Mouse (Mus musculus): Measurements from ENCODE around the gene Tmem106a. TPM values are rescaled to one million over a fixed set of nuclear protein-coding genes. Genes with fewer than 3 reads are reported as not detected.
"Not testable (repeated sequence)": the region's sequence is repeated elsewhere in the genome, so short reads cannot be mapped to it uniquely, and the experiment has no call there.

Tmem106a gene
- polyA plus RNA-seq, 1 experiment: 171 TPM

GRCm38 (mm10) chr11:101583205-101583604 lies 1.2 kb downstream of the Tmem106a start:
- Histone ChIP-seq H3K36me3 (ENCODE audit: control insufficient read depth, insufficient read depth, low read length) (peaks cover 41% of the 10 kb centered on the region), H3K4me1 (ENCODE audit: control insufficient read depth, insufficient read depth, insufficient read length, low read length) (peaks cover 3% of the 10 kb centered on the region; the same call in 1 of the 2 replicates), H3K4me3 (ENCODE audit: low read depth, low read length) (peak overlapping the region; percentile 63), H3K27ac (ENCODE audit: insufficient read depth, low read depth, low read length) (peak overlapping the region; percentile 98), H3K27me3 (ENCODE audit: control insufficient read depth, insufficient read depth, low read length) (no peaks in the 10 kb centered on the region)
- TF ChIP-seq CTCF (IDR thresholded peaks at IDR 0.05; ENCODE audit: extremely low read depth, insufficient read length, insufficient replicate concordance, low read depth, low read length): no peak
- no peak for TF ChIP-seq POLR2A (IDR thresholded peaks at IDR 0.05; ENCODE audit: low read depth, low read length)
- 83% methylated on average over 2 of the region's 2 CpGs for WGBS

DNA sequence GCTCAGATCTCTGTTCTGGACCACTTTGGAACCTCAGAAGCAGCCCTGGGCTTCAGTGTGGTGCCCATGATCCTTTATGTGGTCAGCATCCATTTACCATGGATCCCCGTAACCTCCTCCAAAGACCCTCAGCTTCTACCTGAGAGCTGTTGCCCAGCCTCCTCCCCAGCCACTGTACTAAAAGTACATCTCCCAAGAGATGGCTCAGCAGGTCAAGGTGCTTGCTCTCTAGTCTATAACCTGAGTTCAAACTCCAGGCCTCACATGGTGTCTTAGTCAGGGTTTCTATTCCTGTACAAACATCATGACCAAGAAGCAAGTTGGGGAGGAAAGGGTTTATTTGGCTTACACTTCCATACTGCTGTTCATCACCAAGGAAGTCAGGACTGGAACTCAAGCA lies 3.0 kb downstream of the Tmem106a start:
- peaks cover 38% of the 10 kb centered on the region for H3K36me3 ChIP-seq (ENCODE audit: control insufficient read depth, insufficient read depth, low read length)
- H3K27ac ChIP-seq (ENCODE audit: insufficient read depth, low read depth, low read length): peak overlapping the region; percentile 85
- not testable (repeated sequence) for H3K4me3 ChIP-seq (ENCODE audit: low read depth, low read length); H3K27me3 ChIP-seq (ENCODE audit: control insufficient read depth, insufficient read depth, low read length)
- 94% methylated on average over 1 of the region's 1 CpGs for WGBS
- peaks cover 14% of the 10 kb centered on the region for H3K4me1 ChIP-seq (ENCODE audit: control insufficient read depth, insufficient read depth, insufficient read length, low read length)

DNA sequence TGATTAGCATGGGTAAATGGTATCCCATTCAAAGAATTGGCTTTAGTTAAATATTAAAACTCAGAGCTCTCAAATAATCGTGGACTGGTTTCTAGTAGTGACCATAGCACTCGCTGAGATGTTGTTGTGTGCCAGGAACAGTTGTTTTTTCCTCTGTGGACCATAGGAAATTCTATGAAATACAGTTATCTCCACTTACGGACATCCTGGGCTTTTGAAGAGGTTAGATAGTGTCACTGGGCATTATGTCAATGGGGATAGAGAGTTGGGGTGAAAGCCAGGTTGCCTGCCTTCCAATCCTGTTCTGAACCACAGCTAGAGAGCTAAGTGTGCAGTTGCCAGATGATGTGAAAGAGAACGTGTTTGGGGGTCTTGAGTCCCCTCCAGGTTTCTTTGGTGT lies 3.8 kb downstream of the Tmem106a start:
- H3K4me1 ChIP-seq (ENCODE audit: control insufficient read depth, insufficient read depth, insufficient read length, low read length): peaks cover 16% of the 10 kb centered on the region
- H3K4me3 ChIP-seq (ENCODE audit: low read depth, low read length): no peak overlapping the region
- no peak for TF ChIP-seq POLR2A (IDR thresholded peaks at IDR 0.05; ENCODE audit: low read depth, low read length)
- no peak overlapping the region for H3K27ac ChIP-seq (ENCODE audit: insufficient read depth, low read depth, low read length)
- WGBS: 66% methylated on average over 4 of the region's 4 CpGs
- H3K36me3 ChIP-seq (ENCODE audit: control insufficient read depth, insufficient read depth, low read length): peaks cover 31% of the 10 kb centered on the region
- no peaks in the 10 kb centered on the region for H3K27me3 ChIP-seq (ENCODE audit: control insufficient read depth, insufficient read depth, low read length)

DNA sequence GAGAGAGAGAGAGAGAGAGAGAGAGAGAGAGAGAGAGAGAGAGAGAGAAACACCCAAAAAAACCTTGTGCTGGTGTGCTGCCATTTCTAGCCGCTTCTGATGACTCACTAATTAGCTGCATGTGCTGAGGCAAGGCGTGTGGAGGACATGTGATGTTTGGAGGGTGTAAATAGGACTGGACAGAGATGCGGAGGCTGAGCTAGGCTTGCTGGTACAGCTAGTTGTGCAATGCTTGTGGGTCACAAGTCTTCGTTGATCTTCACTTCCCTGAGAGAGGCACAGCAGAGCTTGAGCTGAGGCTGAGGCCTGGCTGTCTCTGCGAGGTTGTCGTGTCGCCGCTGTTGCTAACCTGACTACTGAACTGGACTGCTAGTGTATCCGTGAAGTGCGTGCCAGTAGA lies 5.6 kb downstream of the Tmem106a start:
- no peak for TF ChIP-seq POLR2A (IDR thresholded peaks at IDR 0.05; ENCODE audit: low read depth, low read length)
- no peak for TF ChIP-seq CTCF (IDR thresholded peaks at IDR 0.05; ENCODE audit: extremely low read depth, insufficient read length, insufficient replicate concordance, low read depth, low read length)
- H3K4me3 ChIP-seq (ENCODE audit: low read depth, low read length): no peak overlapping the region
- no peaks in the 10 kb centered on the region for H3K27me3 ChIP-seq (ENCODE audit: control insufficient read depth, insufficient read depth, low read length)
- H3K4me1 ChIP-seq (ENCODE audit: control insufficient read depth, insufficient read depth, insufficient read length, low read length): peaks cover 16% of the 10 kb centered on the region
- peak overlapping the region; percentile 17; the same call in 1 of the 2 replicates for H3K27ac ChIP-seq (ENCODE audit: insufficient read depth, low read depth, low read length)
- H3K36me3 ChIP-seq (ENCODE audit: control insufficient read depth, insufficient read depth, low read length): peaks cover 34% of the 10 kb centered on the region
- 84% methylated on average over 10 of the region's 10 CpGs for WGBS

DNA sequence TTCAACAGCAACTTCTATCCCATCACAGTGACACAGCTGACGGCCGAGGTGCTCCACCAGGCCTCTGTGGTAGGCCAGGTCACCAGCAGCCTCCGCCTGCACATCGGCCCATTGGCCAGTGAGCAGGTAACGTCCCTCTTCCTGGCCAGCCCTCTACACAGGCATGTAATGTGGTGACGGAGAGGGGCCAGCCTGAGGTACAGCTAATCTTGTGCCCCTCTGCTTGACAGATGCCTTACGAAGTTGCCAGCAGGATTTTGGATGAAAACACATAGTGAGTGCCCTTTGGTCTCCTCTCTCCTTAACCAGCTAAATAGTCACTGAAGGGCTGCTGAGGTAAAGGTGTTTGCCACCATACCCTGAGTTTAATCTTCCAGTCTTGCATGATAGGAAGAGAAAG lies 6.8 kb downstream of the Tmem106a start:
- peaks cover 16% of the 10 kb centered on the region for H3K4me1 ChIP-seq (ENCODE audit: control insufficient read depth, insufficient read depth, insufficient read length, low read length)
- TF ChIP-seq POLR2A (IDR thresholded peaks at IDR 0.05; ENCODE audit: low read depth, low read length): no peak
- no peak for TF ChIP-seq CTCF (IDR thresholded peaks at IDR 0.05; ENCODE audit: extremely low read depth, insufficient read length, insufficient replicate concordance, low read depth, low read length)
- peaks cover 31% of the 10 kb centered on the region for H3K36me3 ChIP-seq (ENCODE audit: control insufficient read depth, insufficient read depth, low read length)
- no peak overlapping the region for H3K4me3 ChIP-seq (ENCODE audit: low read depth, low read length)
- H3K27ac ChIP-seq (ENCODE audit: insufficient read depth, low read depth, low read length): peak overlapping the region; percentile 48; the same call in 1 of the 2 replicates
- WGBS: 91% methylated on average over 7 of the region's 7 CpGs
- no peaks in the 10 kb centered on the region for H3K27me3 ChIP-seq (ENCODE audit: control insufficient read depth, insufficient read depth, low read length)

DNA sequence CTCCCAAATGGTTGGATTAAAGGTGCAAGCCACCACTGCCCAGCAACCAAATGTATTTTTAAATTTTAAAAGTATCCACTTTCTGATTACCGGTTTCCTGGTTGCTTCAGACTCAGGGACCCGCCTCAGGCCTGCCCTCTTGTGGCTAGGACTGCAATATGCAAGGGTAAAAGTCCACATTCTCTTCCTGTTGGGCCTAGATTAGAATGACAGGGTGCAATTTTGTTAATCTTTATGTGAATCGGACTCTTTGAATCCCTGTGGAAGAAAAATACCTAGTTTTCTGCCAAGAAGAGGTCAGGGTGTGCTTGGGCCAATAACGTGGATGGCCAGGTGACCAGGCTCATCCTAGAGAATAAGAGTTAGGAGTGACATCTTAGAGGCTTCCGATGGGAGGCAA lies 7.4 kb downstream of the Tmem106a start:
- no peaks in the 10 kb centered on the region for H3K27me3 ChIP-seq (ENCODE audit: control insufficient read depth, insufficient read depth, low read length)
- peak overlapping the region; percentile 83 for H3K27ac ChIP-seq (ENCODE audit: insufficient read depth, low read depth, low read length)
- TF ChIP-seq POLR2A (IDR thresholded peaks at IDR 0.05; ENCODE audit: low read depth, low read length) (no peak), CTCF (IDR thresholded peaks at IDR 0.05; ENCODE audit: extremely low read depth, insufficient read length, insufficient replicate concordance, low read depth, low read length) (peak; percentile 82; the same call in 1 of the 2 replicates)
- peaks cover 31% of the 10 kb centered on the region for H3K36me3 ChIP-seq (ENCODE audit: control insufficient read depth, insufficient read depth, low read length)
- no peak overlapping the region for H3K4me3 ChIP-seq (ENCODE audit: low read depth, low read length)
- WGBS: 10% methylated on average over 5 of the region's 5 CpGs
- peaks cover 16% of the 10 kb centered on the region for H3K4me1 ChIP-seq (ENCODE audit: control insufficient read depth, insufficient read depth, insufficient read length, low read length)

DNA sequence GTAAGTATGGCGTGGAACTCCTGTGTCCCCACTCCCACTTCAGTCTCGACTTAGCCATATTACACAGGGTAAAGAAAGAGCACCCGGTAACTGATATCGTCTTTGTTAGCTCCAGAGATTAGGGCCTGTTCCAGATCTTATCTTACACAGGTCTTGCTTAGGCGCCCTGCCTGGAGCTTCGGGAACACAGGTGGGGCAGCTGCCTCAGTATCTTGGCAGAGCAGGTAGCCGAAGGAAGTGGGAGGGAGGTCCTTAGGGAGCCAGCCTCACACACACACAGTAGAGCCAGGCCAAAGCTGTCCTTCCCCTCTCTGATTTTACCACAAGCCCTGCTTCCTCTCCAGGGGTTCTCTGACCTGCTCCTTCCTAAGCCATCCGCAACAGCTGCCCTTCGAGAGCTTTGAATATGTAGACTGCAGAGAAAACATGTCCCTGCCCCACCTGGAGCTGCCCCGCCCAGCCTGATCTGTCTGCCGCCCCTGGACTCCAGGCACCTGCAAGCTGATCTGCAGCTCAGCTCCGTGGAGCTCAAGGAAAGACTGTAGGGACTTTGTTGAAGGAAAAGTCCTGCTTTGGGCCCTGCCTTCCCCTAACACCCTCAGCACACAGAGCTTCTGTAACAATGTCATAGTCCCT lies 8.1 kb downstream of the Tmem106a start:
- TF ChIP-seq POLR2A (IDR thresholded peaks at IDR 0.05; ENCODE audit: low read depth, low read length) (no peak), CTCF (IDR thresholded peaks at IDR 0.05; ENCODE audit: extremely low read depth, insufficient read length, insufficient replicate concordance, low read depth, low read length) (no peak)
- Histone ChIP-seq H3K4me3 (ENCODE audit: low read depth, low read length) (no peak overlapping the region), H3K4me1 (ENCODE audit: control insufficient read depth, insufficient read depth, insufficient read length, low read length) (peaks cover 16% of the 10 kb centered on the region), H3K27me3 (ENCODE audit: control insufficient read depth, insufficient read depth, low read length) (no peaks in the 10 kb centered on the region), H3K27ac (ENCODE audit: insufficient read depth, low read depth, low read length) (peak overlapping the region; percentile 83), H3K36me3 (ENCODE audit: control insufficient read depth, insufficient read depth, low read length) (peaks cover 29% of the 10 kb centered on the region)
- 30% methylated on average over 12 of the region's 12 CpGs for WGBS

Data from small intestine, adult 2 months (tissue).